Mouse (Mus musculus) midbrain, embryonic 16.5 days (tissue): ENCODE measurements around the gene Hells. TPM values are rescaled to one million over a fixed set of nuclear protein-coding genes. Genes with fewer than 3 reads are reported as not detected.

Experiments used
- ATAC-seq: fragments of 200-750 bp; cut with Nextera tagmentation; 2 replicates; pipeline ENCODE4 v1.8.0; 2017; ENCODE audit warnings: moderate TSS enrichment
- H3K27ac ChIP-seq: fragments of 300-500 bp; sonication (generic); 2 replicates; pipeline ENCODE4 v1.5.1; 2014; ENCODE audit warnings: mild to moderate bottlenecking, low read length, mixed read lengths
- H3K27me3 ChIP-seq: fragments of 300-500 bp; sonication (generic); 2 replicates; pipeline ENCODE4 v1.6.1; 2014; ENCODE audit warnings: low read depth, low read length, mixed read lengths; ENCODE audit not compliant: control insufficient read depth, insufficient read depth
- H3K36me3 ChIP-seq: fragments of 300-500 bp; sonication (generic); 2 replicates; pipeline ENCODE4 v1.6.1; 2014; ENCODE audit warnings: mild to moderate bottlenecking, low read length, moderate library complexity, mixed read lengths; ENCODE audit not compliant: control insufficient read depth, insufficient read depth
- H3K4me1 ChIP-seq: fragments of 300-500 bp; sonication (generic); 2 replicates; pipeline ENCODE4 v1.6.1; 2014; ENCODE audit warnings: mild to moderate bottlenecking, low read length, mixed read lengths; ENCODE audit not compliant: control insufficient read depth, insufficient read depth
- H3K4me2 ChIP-seq: fragments of 300-500 bp; sonication (generic); 2 replicates; pipeline ENCODE4 v1.6.1; 2014; ENCODE audit warnings: mild to moderate bottlenecking, low read length, mixed read lengths
- H3K4me3 ChIP-seq: fragments of 300-500 bp; sonication (generic); 2 replicates; pipeline ENCODE4 v1.5.1; 2014; ENCODE audit warnings: low read depth, mild to moderate bottlenecking, low read length, moderate library complexity, mixed read lengths
- H3K9ac ChIP-seq: fragments of 300-500 bp; sonication (generic); 2 replicates; pipeline ENCODE4 v1.6.1; 2014; ENCODE audit warnings: low read depth, low read length, mixed read lengths
- H3K9me3 ChIP-seq: fragments of 300-500 bp; sonication (generic); replicated peaks from 2 replicates; pipeline ENCODE4 v1.6.1; 2014; ENCODE audit warnings: mild to moderate bottlenecking, low read length, mixed read lengths; ENCODE audit not compliant: control insufficient read depth, poor library complexity, severe bottlenecking
- WGBS: fragments of 180-500 bp; shearing (Covaris S2); extraction: QIAGEN DNeasy Blood & Tissue Kit; methylation state at CpG from one replicate; pipeline ENCODE4 v1.1.7; 2014; 5-methylcytosine and 5-hydroxymethylcytosine counted together
- polyA plus RNA-seq: library from polyadenylated mRNA; unstranded; fragments of >200 nt; fragmentation: Nextera tagmentation; extraction: Ambion mirVana; gene quantifications from 2 replicates; pipeline ENCODE4 v1.2.1, GENCODE M21; 2015

Hells gene
- polyA plus RNA-seq, 1 experiment from 2014 or later: 7.3 TPM

- Histone ChIP-seq H3K4me1 (peaks cover 11% of the 10 kb centered on the region; the same call in 1 of the 2 replicates), H3K9ac (peak overlapping the region; percentile 68), H3K9me3 (no peaks in the 10 kb centered on the region), H3K4me2 (peak overlapping the region; percentile 100), H3K4me3 (peak overlapping the region; percentile 91), H3K36me3 (no peaks in the 10 kb centered on the region), H3K27ac (no peak overlapping the region), H3K27me3 (no peaks in the 10 kb centered on the region)
- 2% methylated on average over 23 of the region's 23 CpGs for WGBS
- ATAC-seq: peak; percentile 57
Observed at GRCm38 (mm10) chr19:38930252-38930787, 395 bp upstream of the Hells start.

- ATAC-seq: no peak
- Histone ChIP-seq H3K27me3 (no peaks in the 10 kb centered on the region), H3K4me2 (peak overlapping the region; percentile 100), H3K4me1 (peaks cover 11% of the 10 kb centered on the region; the same call in 1 of the 2 replicates), H3K9ac (peak overlapping the region; percentile 68), H3K4me3 (peak overlapping the region; percentile 91), H3K27ac (no peak overlapping the region), H3K9me3 (no peaks in the 10 kb centered on the region), H3K36me3 (0 out of 2 replicates have a peak, but pooled peaks cover 2% of the 10 kb centered on the region)
- 2% methylated on average over 6 of the region's 6 CpGs for WGBS
Observed at GRCm38 (mm10) chr19:38931566-38931890, 813 bp downstream of the Hells start.

GRCm38 (mm10) chr19:38944590-38945307 lies 14.0 kb downstream of the Hells start:
- Histone ChIP-seq H3K27ac (no peak overlapping the region), H3K4me3 (no peak overlapping the region), H3K36me3 (no peaks in the 10 kb centered on the region), H3K4me1 (no peaks in the 10 kb centered on the region), H3K27me3 (no peaks in the 10 kb centered on the region), H3K4me2 (no peak overlapping the region), H3K9ac (no peak overlapping the region), H3K9me3 (no peaks in the 10 kb centered on the region)
- ATAC-seq: no peak
- 93% methylated on average over 2 of the region's 2 CpGs for WGBS

GRCm38 (mm10) chr19:38970741-38971140 lies 40.0 kb downstream of the Hells start:
- H3K4me1 ChIP-seq: no peaks in the 10 kb centered on the region
- no peaks in the 10 kb centered on the region for H3K9me3 ChIP-seq
- H3K9ac ChIP-seq: no peak overlapping the region
- H3K36me3 ChIP-seq: no peaks in the 10 kb centered on the region
- ATAC-seq: no peak
- 90% methylated on average over 6 of the region's 6 CpGs for WGBS
- no peak overlapping the region for H3K4me3 ChIP-seq
- H3K27me3 ChIP-seq: no peaks in the 10 kb centered on the region
- H3K27ac ChIP-seq: no peak overlapping the region
- no peak overlapping the region for H3K4me2 ChIP-seq

- H3K27ac ChIP-seq: no peak overlapping the region
- H3K4me3 ChIP-seq: no peak overlapping the region
- no peaks in the 10 kb centered on the region for H3K4me1 ChIP-seq
- H3K9ac ChIP-seq: no peak overlapping the region
- no peaks in the 10 kb centered on the region for H3K36me3 ChIP-seq
- ATAC-seq: no peak
- no peaks in the 10 kb centered on the region for H3K9me3 ChIP-seq
- no peak overlapping the region for H3K4me2 ChIP-seq
- 83% methylated on average over 5 of the region's 5 CpGs for WGBS
- H3K27me3 ChIP-seq: no peaks in the 10 kb centered on the region
Observed at GRCm38 (mm10) chr19:38972581-38972980, 41.9 kb downstream of the Hells start.

GRCm38 (mm10) chr19:38973666-38974065 lies 43.0 kb downstream of the Hells start:
- no peaks in the 10 kb centered on the region for H3K36me3 ChIP-seq
- ATAC-seq: 0 out of 2 replicates have a peak, but pooled peaks have one; percentile 28
- no peaks in the 10 kb centered on the region for H3K27me3 ChIP-seq
- no peak overlapping the region for H3K27ac ChIP-seq
- H3K4me3 ChIP-seq: no peak overlapping the region
- no peaks in the 10 kb centered on the region for H3K9me3 ChIP-seq
- 44% methylated on average over 7 of the region's 7 CpGs for WGBS
- no peak overlapping the region for H3K9ac ChIP-seq
- no peaks in the 10 kb centered on the region for H3K4me1 ChIP-seq
- no peak overlapping the region for H3K4me2 ChIP-seq

- H3K9me3 ChIP-seq: no peaks in the 10 kb centered on the region
- no peak overlapping the region for H3K27ac ChIP-seq
- H3K4me2 ChIP-seq: no peak overlapping the region
- no peak for ATAC-seq
- H3K36me3 ChIP-seq: no peaks in the 10 kb centered on the region
- H3K4me3 ChIP-seq: no peak overlapping the region
- no peak overlapping the region for H3K9ac ChIP-seq
- no peaks in the 10 kb centered on the region for H3K27me3 ChIP-seq
- no peaks in the 10 kb centered on the region for H3K4me1 ChIP-seq
Observed at GRCm38 (mm10) chr19:38976269-38976668, 45.6 kb downstream of the Hells start.

- no peak overlapping the region for H3K4me3 ChIP-seq
- H3K9ac ChIP-seq: no peak overlapping the region
- no peaks in the 10 kb centered on the region for H3K27me3 ChIP-seq
- WGBS: 0% methylated on average over 1 of the region's 1 CpGs
- no peak for ATAC-seq
- no peaks in the 10 kb centered on the region for H3K36me3 ChIP-seq
- no peaks in the 10 kb centered on the region for H3K9me3 ChIP-seq
- H3K4me1 ChIP-seq: no peaks in the 10 kb centered on the region
- H3K27ac ChIP-seq: no peak overlapping the region
- H3K4me2 ChIP-seq: no peak overlapping the region
Observed at GRCm38 (mm10) chr19:38981966-38982365, 51.3 kb downstream of the Hells start.

GRCm38 (mm10) chr19:38998248-38998647 lies 67.5 kb downstream of the Hells start:
- no peak overlapping the region for H3K4me2 ChIP-seq
- H3K27ac ChIP-seq: no peak overlapping the region
- H3K4me3 ChIP-seq: no peak overlapping the region
- no peak for ATAC-seq
- H3K9ac ChIP-seq: no peak overlapping the region
- 86% methylated on average over 4 of the region's 4 CpGs for WGBS
- H3K36me3 ChIP-seq: no peaks in the 10 kb centered on the region
- no peaks in the 10 kb centered on the region for H3K27me3 ChIP-seq
- H3K4me1 ChIP-seq: no peaks in the 10 kb centered on the region
- H3K9me3 ChIP-seq: no peaks in the 10 kb centered on the region; the same call in 1 of the 2 replicates
